Mouse (Mus musculus) layer of hippocampus, adult 2 months (tissue): ENCODE measurements around the gene Eif2ak2. TPM values are rescaled to one million over a fixed set of nuclear protein-coding genes. Genes with fewer than 3 reads are reported as not detected.

Experiments used
- DNase-seq, 2 experiments: peaks; one replicate each; pipeline ENCODE4 v3.0.0; 2022; ENCODE audit warnings: low spot score in 2 of 2
- H3K27ac ChIP-seq: fragments of 200-600 bp; 2 replicates; pipeline ENCODE4 v1.8.1; 2022
- H3K4me3 ChIP-seq: fragments of 200-600 bp; 2 replicates; pipeline ENCODE4 v1.8.1; 2022; ENCODE audit warnings: mild to moderate bottlenecking
- CTCF ChIP-seq: fragments of 200-600 bp; conservative IDR thresholded peaks from 2 replicates; pipeline ENCODE4 v1.8.1; 2022; ENCODE audit warnings: antibody characterized with exemption, mild to moderate bottlenecking, moderate library complexity
- total RNA-seq, 2 experiments: library from RNA; stranded (reverse); gene quantifications; 2 replicates each; pipeline ENCODE4 v1.2.3; 2021

Gene Eif2ak2
- total RNA-seq, 2 experiments from 2014 or later = 5.4 to 6.2 TPM

DNA sequence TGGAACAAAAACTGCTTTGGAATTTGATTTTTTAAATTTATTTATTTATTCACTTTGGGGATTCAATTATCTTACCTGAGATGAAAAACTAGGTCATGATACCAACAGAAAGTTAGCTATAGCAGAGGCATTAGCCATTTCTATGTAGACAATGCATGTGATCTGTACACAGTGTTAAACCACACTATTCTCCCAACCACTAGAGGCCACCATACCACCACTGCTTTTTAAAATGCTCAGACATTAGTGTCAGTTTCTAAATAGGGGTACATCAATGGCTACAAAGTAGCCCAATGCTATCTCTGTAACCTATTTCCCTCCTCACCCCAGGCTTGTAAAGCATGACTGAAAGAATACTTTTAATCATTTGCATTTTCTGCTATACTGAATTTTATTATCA lies 73.4 kb downstream of the Eif2ak2 start:
- peak; percentile 70 for TF ChIP-seq CTCF
- no peak for DNase-seq
- H3K4me3 ChIP-seq = no peak overlapping the region
- H3K27ac ChIP-seq = no peak overlapping the region

Other genes with a start within 250 kb of the Eif2ak2 start
- 10 to 100 TPM; 57.6 to 59.9 TPM for gene Strn, start 145.4 kb downstream of the Eif2ak2 start, total RNA-seq
- 10 to 100 TPM; 49.6 to 55.1 TPM for gene Heatr5b, start 47.2 kb downstream of the Eif2ak2 start, total RNA-seq
- 10 to 100 TPM; 32.4 to 37.9 TPM for gene Gpatch11, start 47.0 kb downstream of the Eif2ak2 start, total RNA-seq
- not detected for gene Sult6b1, start 24.4 kb upstream of the Eif2ak2 start, total RNA-seq
- gene Cebpzos, start 33.9 kb upstream of the Eif2ak2 start, total RNA-seq = 10 to 100 TPM; 27.2 to 33.5 TPM
- gene Cebpz, start 54.5 kb upstream of the Eif2ak2 start, total RNA-seq = 10 to 100 TPM; 36.2 to 36.9 TPM
- 10 to 100 TPM; 53.9 to 55.4 TPM for gene Ndufaf7, start 54.6 kb upstream of the Eif2ak2 start, total RNA-seq
- 10 to 100 TPM; 12.5 to 14.3 TPM for gene Prkd3, start 138.2 kb upstream of the Eif2ak2 start, total RNA-seq
- gene Qpct, start 169.3 kb upstream of the Eif2ak2 start, total RNA-seq = 10 to 100 TPM; 12.2 to 12.8 TPM